Mouse (Mus musculus): ENCODE data around the gene Slc12a6.

Slc12a6 gene

GRCm38 (mm10) chr2:112328069-112328777 lies 62.6 kb downstream of the Slc12a6 start:
- DNase-seq (ENCODE audit: low read depth, low spot score) = no peak

GRCm38 (mm10) chr2:112332051-112332898 lies 66.7 kb downstream of the Slc12a6 start:
- no peak for DNase-seq (ENCODE audit: low read depth, low spot score)

- DNase-seq (ENCODE audit: low read depth, low spot score) = no peak
Measured at GRCm38 (mm10) chr2:112337211-112337610, 71.6 kb downstream of the Slc12a6 start.

DNA sequence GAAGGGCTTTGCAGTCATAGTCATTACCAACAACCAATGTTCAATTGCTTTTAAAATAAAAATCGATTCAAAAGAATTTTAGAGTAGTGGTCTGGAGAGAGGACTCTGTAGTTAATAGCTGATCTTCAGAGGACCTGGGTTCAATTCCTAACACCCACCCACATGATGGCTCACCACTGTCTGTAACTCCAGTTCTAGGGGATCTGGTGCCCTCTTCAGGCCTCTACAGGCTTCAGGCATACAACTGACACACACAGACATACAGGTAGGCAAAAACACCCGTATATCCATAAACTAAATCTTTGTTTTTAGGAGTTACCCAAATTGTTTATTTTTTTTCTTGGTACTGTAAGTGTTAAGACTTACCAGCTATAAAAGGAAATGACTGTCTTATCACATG lies 74.1 kb downstream of the Slc12a6 start:
- peak; percentile 9 for DNase-seq (ENCODE audit: low read depth, low spot score)

DNA sequence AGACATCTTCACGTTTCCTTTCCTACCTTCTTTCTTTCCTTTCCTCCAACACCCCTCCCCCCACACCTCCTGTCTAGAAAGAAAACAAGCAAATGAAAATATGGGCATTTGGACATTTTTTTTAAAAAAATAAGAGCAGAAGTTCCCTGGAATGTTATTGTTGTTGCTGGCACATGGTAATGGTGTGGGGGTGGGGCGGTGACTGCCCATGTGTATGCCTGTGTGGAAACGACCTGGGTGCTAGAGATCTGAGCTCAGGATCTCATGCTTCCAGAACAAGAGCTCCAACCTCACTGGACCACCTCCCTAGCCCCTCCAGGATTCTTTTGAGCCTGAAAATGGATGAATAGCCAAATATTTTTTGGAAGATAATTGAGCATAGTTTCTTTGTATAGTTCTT lies 75.5 kb downstream of the Slc12a6 start:
- no peak for DNase-seq (ENCODE audit: low read depth, low spot score)

- no peak for DNase-seq (ENCODE audit: low read depth, low spot score)
Measured at GRCm38 (mm10) chr2:112348246-112348645, 82.6 kb downstream of the Slc12a6 start.

DNA sequence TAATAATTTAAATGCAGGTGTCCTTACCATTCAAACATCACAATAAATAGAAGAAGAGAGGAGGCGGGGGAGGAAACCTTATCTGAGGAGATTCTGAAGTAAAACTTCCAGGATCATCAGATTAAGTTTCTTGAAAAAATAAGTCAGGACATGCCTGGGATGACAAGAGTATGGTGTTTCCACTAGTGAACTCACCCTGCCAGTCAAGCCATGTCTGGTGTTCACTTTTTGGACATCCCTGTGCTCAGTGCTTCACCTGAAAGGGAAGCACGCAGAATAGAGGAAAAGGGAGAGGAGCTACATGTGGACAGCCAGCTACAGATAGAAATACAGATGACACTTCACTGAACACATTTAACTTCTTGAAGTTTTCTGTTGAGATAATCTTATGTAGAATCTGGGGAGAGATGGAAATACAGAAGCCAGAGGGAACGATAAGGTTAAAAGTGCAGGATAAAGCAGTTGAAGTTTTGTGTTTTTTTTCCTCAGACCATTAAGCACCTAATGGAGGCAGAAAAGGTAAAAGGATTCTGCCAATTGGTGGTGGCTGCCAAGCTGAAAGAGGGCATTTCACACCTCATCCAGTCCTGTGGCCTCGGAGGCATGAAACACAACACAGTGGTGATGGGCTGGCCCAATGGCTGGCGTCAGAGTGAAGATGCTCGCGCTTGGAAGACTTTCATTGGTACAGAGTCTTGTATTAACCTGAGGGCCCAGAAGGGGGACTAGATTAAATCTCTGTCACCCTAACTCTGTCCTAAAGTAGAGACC lies 88.2 kb downstream of the Slc12a6 start:
- DNase-seq (ENCODE audit: low read depth, low spot score) = no peak

DNA sequence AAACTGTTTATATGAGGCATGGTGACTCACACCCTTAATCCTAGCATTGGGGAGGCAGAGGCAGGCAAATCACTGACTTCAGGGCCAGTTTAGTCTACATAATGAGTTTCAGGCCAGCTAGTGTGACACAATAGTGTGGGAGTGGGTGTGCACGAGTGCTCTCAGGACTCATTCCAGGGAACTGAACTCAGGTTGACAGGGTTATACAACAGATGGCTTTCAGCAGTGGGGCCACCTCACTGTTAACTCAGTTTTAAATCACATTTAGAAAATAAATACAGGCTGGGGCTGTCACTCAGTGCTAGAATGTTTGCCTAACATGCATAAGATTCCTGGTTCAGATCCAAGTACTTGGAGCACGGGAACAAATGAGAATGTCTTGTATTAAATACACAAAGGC lies 94.0 kb downstream of the Slc12a6 start:
- no peak for DNase-seq (ENCODE audit: low read depth, low spot score)

DNA sequence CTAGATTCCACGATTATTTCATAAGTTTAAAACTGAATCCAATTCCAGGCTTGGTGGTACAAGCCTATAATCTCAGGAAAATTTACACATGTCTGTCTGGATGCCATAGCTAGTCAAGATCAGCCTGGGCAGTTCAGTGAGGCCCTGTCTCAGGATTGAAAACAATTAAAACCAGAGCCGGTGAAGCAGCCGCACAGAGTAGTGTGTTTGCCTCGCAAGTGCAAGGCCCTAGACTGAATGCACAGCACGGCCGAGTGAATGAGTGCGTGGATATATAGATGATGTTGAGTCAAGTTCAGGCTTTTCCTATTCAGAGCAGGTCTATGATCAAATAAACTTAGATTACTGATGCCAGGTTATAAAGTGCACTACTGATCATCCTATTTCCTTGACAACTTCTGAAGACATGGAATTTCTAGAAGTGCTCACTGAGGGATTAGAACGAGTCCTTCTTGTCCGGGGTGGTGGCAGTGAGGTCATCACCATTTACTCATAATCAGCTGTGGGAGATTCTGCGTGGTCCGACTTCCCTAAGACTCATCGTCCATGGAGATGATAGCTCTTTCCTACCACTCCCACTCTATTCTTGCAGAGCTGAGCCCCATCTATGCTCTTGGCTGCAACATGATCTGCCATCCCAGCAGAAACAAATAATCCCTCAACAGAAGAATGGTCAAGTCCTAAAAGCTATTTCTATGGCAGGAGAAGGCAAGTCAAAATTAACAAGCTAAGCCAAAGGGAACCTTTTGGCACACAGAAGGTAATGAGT lies 94.6 kb downstream of the Slc12a6 start:
- DNase-seq (ENCODE audit: low read depth, low spot score) = no peak

DNA sequence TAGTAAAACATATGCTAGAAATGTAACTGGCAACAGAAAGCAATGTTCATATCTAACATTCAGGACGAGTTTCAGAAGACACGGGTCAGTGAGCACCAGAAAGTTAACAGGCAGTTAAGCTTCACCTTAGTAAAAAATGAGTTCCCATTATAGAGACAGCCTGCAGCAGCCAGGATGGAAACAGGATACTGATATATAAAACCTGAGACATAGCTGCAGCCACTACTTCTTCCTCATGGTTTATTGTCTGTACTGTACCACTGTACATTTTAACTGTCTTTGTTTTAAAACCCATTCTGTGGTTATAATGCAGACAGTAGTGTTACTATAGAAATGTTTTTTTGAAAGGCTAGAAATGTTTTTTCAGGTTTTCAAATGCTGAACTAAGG lies 95.2 kb downstream of the Slc12a6 start:
- no peak for DNase-seq (ENCODE audit: low read depth, low spot score)

DNA sequence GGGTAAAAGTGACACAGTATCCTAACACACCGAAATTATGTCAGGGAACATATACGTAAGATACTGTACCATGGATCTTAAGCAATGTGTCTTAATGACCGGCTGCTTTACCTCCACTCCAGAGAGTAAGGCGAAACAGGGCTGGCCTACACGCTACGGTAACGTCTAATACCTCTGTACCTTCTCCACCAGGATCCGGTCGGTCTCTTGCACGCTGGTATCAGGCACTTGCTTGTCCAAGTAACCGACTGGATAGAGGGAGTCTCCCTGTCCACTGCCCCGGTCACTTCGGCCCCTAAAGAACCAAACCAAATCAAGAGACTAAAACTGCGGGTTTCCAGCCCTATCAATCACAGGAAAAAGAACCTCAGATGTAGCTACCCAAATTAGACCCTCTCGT lies 101.6 kb downstream of the Slc12a6 start:
- DNase-seq (ENCODE audit: low read depth, low spot score) = peak; percentile 16

- DNase-seq (ENCODE audit: low read depth, low spot score) = peak; percentile 96
Measured at GRCm38 (mm10) chr2:112367726-112368673, 102.4 kb downstream of the Slc12a6 start, which contains the start of gene Emc4. Gene Emc4, minus strand, starts transcription at chr2:112368027.

DNA sequence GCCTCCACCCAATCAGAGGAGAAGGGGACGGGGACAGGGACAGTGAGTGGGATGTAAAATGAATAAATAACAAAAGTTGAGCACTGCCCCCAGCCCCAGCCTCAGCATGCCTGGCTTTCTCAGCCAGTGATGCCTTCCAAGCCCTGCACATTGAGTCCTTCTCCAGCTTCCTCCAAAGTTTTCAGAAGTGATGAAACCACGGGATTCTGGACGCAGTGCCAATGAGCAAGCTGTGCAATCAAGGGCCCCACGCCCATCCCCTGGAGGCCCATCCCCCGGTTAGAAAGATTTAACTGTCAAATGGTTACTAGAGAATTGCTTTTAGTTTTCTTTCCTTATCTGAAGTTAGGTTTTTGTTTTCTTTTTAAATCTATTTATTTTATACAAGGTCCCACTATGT lies 104.3 kb downstream of the Slc12a6 start:
- no peak for DNase-seq (ENCODE audit: low read depth, low spot score)

GRCm38 (mm10) chr2:112373141-112373540 lies 107.5 kb downstream of the Slc12a6 start:
- DNase-seq (ENCODE audit: low read depth, low spot score) = no peak

GRCm38 (mm10) chr2:112374610-112375009 lies 109.0 kb downstream of the Slc12a6 start:
- no peak for DNase-seq (ENCODE audit: low read depth, low spot score)

GRCm38 (mm10) chr2:112378973-112379898 lies 113.6 kb downstream of the Slc12a6 start, which contains the start of gene Katnbl1:
Gene Katnbl1, plus strand, starts transcription at chr2:112379211.
- peak; percentile 97 for DNase-seq (ENCODE audit: low read depth, low spot score)

DNA sequence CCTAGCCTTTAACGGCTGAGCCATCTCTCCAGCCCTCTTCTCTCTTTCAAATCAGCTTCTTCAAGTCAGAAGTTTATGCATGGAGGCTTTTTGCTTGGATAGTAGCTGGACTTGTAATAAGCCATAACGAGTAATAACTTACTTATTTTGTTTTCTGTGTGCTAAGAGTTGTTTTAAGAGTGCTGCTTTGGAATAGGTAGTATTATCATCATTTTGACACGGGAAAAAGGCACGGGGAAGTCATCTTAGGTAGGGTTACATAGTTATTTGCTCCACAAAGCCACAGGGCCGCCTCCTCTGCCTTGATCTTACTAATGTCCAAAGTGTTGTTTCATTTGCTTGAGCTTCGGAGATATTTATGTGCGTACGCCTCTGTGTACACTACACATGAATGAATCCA lies 114.5 kb downstream of the Slc12a6 start:
- DNase-seq (ENCODE audit: low read depth, low spot score) = no peak

GRCm38 (mm10) chr2:112381219-112381618 lies 115.6 kb downstream of the Slc12a6 start:
- no peak for DNase-seq (ENCODE audit: low read depth, low spot score)

- no peak for DNase-seq (ENCODE audit: low read depth, low spot score)
Measured at GRCm38 (mm10) chr2:112390843-112391242, 125.2 kb downstream of the Slc12a6 start.
